Mouse (Mus musculus): ENCODE results near the gene Nyap1. TPM values are rescaled to one million over a fixed set of nuclear protein-coding genes. Genes with fewer than 3 reads are reported as not detected.
"Not testable (repeated sequence)": the region's sequence is repeated elsewhere in the genome, so short reads cannot be mapped to it uniquely, and the experiment has no call there.

Gene Nyap1
- polyA plus RNA-seq, 1 experiment from 2014 or later = 0.33 TPM

DNA sequence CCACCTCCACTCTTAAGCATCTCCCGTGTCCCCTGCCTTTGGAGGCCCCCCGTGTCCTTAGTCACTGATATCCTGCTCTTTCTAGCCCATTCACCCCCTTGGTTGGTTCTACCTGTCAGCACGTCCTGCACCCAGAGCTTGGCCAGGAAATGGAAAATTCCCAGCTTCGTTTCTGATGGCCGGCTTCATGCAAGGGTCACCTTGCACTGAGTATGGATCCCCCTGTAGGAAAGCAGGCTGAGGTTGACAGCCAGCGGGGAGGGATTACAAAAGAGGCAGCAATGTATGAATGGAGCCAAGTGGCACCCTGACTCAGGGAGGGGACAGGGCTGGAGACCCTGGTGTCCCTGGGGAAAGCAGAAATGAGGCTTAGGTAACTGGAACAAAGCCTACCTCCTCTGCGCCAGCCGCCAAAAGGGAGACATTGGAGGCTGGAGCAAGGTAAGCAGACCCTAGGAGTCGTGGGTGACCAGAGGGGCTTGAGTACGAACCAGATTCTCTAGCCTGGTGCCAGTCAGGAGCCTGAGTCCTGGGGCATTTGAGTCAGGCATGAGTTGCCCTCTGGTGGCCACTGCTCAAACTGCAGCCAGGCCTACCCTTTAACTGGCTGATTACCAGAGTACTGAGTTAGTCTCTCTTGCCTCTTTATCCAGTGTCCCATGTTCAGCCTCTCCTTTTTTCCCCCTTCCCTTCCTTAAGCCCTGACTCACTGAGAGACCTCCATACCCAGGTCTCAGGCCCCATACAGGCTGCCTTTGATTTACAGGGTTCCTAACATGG lies 15.7 kb upstream of the Nyap1 start:
- no peaks in the 10 kb centered on the region; the same call in 1 of the 2 replicates for H3K4me1 ChIP-seq (ENCODE audit: control insufficient read depth, low read depth, low read length)
- H3K27ac ChIP-seq (ENCODE audit: low read length) = no peak overlapping the region
- H3K36me3 ChIP-seq (ENCODE audit: control insufficient read depth, insufficient read depth) = peaks cover 34% of the 10 kb centered on the region
- H3K27me3 ChIP-seq (ENCODE audit: control insufficient read depth, insufficient read depth, low read depth, low read length) = no peaks in the 10 kb centered on the region
- ATAC-seq (ENCODE audit: low read depth) = peak; percentile 45; the same call in 1 of the 2 replicates
- H3K9me3 ChIP-seq (replicated peaks; ENCODE audit: control insufficient read depth, low read length) = no peaks in the 10 kb centered on the region
- no peak overlapping the region for H3K9ac ChIP-seq (ENCODE audit: low read depth, low read length)
- H3K4me3 ChIP-seq (ENCODE audit: low read depth, low read length) = no peak overlapping the region
- WGBS (ENCODE audit: insufficient replicate concordance) = 49% methylated on average over 10 of the region's 10 CpGs
- no peak overlapping the region for H3K4me2 ChIP-seq (ENCODE audit: low read depth, low read length)

DNA sequence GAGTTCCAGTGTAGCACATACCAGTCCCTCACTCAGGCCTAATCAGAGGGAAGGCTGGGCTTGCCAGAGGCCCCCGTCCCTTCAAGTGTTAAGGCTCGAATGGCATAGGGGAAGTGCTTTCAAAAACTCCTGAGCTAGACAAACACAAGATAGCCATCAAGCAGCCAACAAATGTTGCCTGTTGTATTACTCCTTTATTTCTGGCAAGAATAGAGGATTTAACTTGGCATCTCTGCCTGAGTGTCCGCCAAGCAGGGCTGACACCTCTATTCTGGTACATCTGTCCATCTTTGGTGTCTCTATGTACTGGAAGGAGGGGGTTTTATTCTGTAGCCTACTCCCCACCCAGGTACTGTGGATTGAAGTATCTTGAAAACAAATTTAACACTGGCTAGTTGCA lies 14.7 kb upstream of the Nyap1 start:
- no peak overlapping the region for H3K9ac ChIP-seq (ENCODE audit: low read depth, low read length)
- ATAC-seq (ENCODE audit: low read depth) = no peak
- no peak overlapping the region for H3K27ac ChIP-seq (ENCODE audit: low read length)

DNA sequence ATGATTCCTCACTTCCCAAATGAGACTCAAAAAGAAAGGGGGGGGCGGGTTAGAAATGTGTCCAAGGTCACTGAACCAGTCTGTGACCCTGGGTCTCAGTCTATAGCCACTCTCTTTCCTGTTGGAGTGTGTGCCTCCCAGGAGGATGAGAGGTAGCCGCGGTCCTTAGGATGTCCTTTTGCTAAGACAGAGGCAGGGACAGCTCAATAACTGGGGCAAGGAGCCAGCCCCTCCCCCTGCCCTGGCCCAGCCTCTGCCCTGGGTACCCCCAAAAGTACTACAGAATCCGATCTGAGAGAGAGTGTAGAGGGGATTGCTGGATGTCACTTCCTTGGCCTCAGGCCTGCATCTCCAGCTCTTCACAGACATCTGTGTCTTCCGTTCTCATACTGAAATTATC lies 14.0 kb upstream of the Nyap1 start:
- Histone ChIP-seq H3K4me1 (ENCODE audit: control insufficient read depth, low read depth, low read length) (no peaks in the 10 kb centered on the region; the same call in 1 of the 2 replicates), H3K27ac (ENCODE audit: low read length) (no peak overlapping the region), H3K9me3 (replicated peaks; ENCODE audit: control insufficient read depth, low read length) (no peaks in the 10 kb centered on the region), H3K27me3 (ENCODE audit: control insufficient read depth, insufficient read depth, low read depth, low read length) (no peaks in the 10 kb centered on the region), H3K4me2 (ENCODE audit: low read depth, low read length) (no peak overlapping the region), H3K36me3 (ENCODE audit: control insufficient read depth, insufficient read depth) (peaks cover 45% of the 10 kb centered on the region), H3K4me3 (ENCODE audit: low read depth, low read length) (no peak overlapping the region), H3K9ac (ENCODE audit: low read depth, low read length) (no peak overlapping the region)
- no peak for ATAC-seq (ENCODE audit: low read depth)
- 85% methylated on average over 5 of the region's 5 CpGs for WGBS (ENCODE audit: insufficient replicate concordance)

More for the DNA sequence above, 14.7 kb upstream of the Nyap1 start:
- Histone ChIP-seq H3K36me3 (ENCODE audit: control insufficient read depth, insufficient read depth) (peaks cover 43% of the 10 kb centered on the region), H3K27me3 (ENCODE audit: control insufficient read depth, insufficient read depth, low read depth, low read length) (no peaks in the 10 kb centered on the region), H3K9me3 (replicated peaks; ENCODE audit: control insufficient read depth, low read length) (no peaks in the 10 kb centered on the region), H3K4me1 (ENCODE audit: control insufficient read depth, low read depth, low read length) (no peaks in the 10 kb centered on the region; the same call in 1 of the 2 replicates), H3K4me2 (ENCODE audit: low read depth, low read length) (no peak overlapping the region), H3K4me3 (ENCODE audit: low read depth, low read length) (no peak overlapping the region)
- 71% methylated on average over 3 of the region's 3 CpGs for WGBS (ENCODE audit: insufficient replicate concordance)

DNA sequence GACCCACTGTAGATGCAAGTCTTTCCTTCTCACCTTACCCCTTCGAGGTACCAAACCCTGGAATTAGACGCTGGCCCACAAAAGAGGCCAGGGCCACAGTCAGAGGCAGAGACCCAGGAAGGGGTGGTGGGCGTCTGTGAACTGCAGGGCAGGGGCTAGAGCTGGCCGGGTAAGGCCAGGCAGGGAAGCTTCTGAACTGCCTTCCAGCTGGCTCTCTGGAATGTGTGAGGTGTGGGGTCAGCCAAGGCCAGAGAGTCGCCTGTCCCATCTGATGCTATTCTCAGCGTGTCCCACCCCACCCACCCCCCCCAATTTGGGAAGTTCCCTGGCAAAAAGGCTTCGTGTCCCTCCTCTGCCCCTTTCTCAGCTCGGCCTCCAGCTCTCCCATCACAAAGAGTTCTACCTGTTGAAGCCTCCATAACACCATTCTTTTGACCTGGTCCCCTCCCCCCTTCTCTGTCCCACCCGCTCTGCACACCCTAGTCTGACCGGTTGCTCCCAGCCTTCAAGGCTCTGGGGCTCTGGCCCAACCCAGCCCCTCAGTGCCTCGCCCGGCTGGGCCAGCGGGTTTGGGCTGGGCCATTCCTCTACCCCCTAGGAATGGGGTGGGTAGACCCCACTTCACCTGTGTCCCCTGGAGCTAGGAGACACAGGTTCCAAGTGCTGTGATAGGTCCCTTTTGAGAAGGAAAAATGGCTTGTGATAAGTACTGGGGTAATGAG lies 11.9 kb upstream of the Nyap1 start:
- Histone ChIP-seq H3K4me3 (ENCODE audit: low read depth, low read length) (no peak overlapping the region), H3K27ac (ENCODE audit: low read length) (no peak overlapping the region), H3K9ac (ENCODE audit: low read depth, low read length) (no peak overlapping the region), H3K27me3 (ENCODE audit: control insufficient read depth, insufficient read depth, low read depth, low read length) (no peaks in the 10 kb centered on the region), H3K36me3 (ENCODE audit: control insufficient read depth, insufficient read depth) (peaks cover 36% of the 10 kb centered on the region), H3K4me2 (ENCODE audit: low read depth, low read length) (no peak overlapping the region), H3K4me1 (ENCODE audit: control insufficient read depth, low read depth, low read length) (peaks cover 15% of the 10 kb centered on the region), H3K9me3 (replicated peaks; ENCODE audit: control insufficient read depth, low read length) (no peaks in the 10 kb centered on the region)
- 86% methylated on average over 13 of the region's 13 CpGs for WGBS (ENCODE audit: insufficient replicate concordance)
- no peak for ATAC-seq (ENCODE audit: low read depth)

DNA sequence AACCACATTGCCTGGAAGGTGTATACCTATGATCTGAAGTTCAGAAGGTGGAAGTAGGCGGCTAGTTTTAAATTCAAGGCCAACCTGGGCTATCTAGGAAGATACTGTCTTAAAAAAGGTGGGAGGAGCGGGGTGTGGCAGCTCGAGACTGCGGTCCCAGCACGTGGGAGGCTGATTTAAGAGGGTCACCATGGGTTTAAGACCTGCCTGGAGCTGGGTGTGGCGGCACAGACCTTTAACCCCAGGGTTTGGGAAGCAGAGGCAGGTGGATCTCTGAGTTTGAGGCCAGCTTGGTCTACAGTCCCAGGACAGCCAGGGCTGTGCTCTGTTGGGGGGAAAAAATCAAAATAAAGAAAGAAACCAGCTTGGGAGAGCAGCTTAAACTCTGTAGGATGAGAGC lies 10.6 kb upstream of the Nyap1 start:
- no peaks in the 10 kb centered on the region for H3K27me3 ChIP-seq (ENCODE audit: control insufficient read depth, insufficient read depth, low read depth, low read length)
- no peak overlapping the region for H3K27ac ChIP-seq (ENCODE audit: low read length)
- H3K36me3 ChIP-seq (ENCODE audit: control insufficient read depth, insufficient read depth) = peaks cover 28% of the 10 kb centered on the region
- no peak overlapping the region for H3K4me3 ChIP-seq (ENCODE audit: low read depth, low read length)
- no peak overlapping the region for H3K4me2 ChIP-seq (ENCODE audit: low read depth, low read length)
- H3K9ac ChIP-seq (ENCODE audit: low read depth, low read length) = no peak overlapping the region
- ATAC-seq (ENCODE audit: low read depth) = no peak
- WGBS (ENCODE audit: insufficient replicate concordance) = 74% methylated on average over 6 of the region's 6 CpGs
- H3K4me1 ChIP-seq (ENCODE audit: control insufficient read depth, low read depth, low read length) = peaks cover 25% of the 10 kb centered on the region
- no peaks in the 10 kb centered on the region for H3K9me3 ChIP-seq (replicated peaks; ENCODE audit: control insufficient read depth, low read length)

GRCm38 (mm10) chr5:137751221-137751887 lies 9.9 kb upstream of the Nyap1 start:
- Histone ChIP-seq H3K9me3 (replicated peaks; ENCODE audit: control insufficient read depth, low read length) (no peaks in the 10 kb centered on the region), H3K36me3 (ENCODE audit: control insufficient read depth, insufficient read depth) (peaks cover 27% of the 10 kb centered on the region), H3K27ac (ENCODE audit: low read length) (no peak overlapping the region), H3K27me3 (ENCODE audit: control insufficient read depth, insufficient read depth, low read depth, low read length) (no peaks in the 10 kb centered on the region), H3K4me2 (ENCODE audit: low read depth, low read length) (no peak overlapping the region), H3K4me3 (ENCODE audit: low read depth, low read length) (no peak overlapping the region), H3K9ac (ENCODE audit: low read depth, low read length) (no peak overlapping the region), H3K4me1 (ENCODE audit: control insufficient read depth, low read depth, low read length) (peaks cover 25% of the 10 kb centered on the region)
- WGBS (ENCODE audit: insufficient replicate concordance) = 89% methylated on average over 13 of the region's 13 CpGs
- no peak for ATAC-seq (ENCODE audit: low read depth)

DNA sequence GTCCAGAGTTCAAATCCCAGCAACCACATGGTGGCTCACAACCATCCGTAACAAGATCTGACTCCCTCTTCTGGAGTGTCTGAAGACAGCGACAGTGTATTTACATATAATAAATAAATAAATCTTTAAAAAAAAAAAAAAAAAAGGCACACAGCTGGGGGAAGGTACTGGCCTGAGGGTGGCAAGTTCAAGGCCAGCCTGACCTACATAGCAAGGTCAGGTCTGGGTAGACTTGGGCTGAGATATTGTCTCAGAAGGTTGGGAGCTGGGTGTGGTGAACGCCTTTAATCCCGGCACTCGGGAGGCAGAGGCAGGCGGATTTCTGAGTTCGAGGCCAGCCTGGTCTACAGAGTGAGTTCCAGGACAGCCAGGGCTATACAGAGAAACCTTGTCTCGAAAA lies 8.8 kb upstream of the Nyap1 start:
- not testable (repeated sequence) for H3K4me3 ChIP-seq (ENCODE audit: low read depth, low read length); H3K9me3 ChIP-seq (replicated peaks; ENCODE audit: control insufficient read depth, low read length); H3K9ac ChIP-seq (ENCODE audit: low read depth, low read length); ATAC-seq (ENCODE audit: low read depth); H3K27ac ChIP-seq (ENCODE audit: low read length); H3K27me3 ChIP-seq (ENCODE audit: control insufficient read depth, insufficient read depth, low read depth, low read length); H3K4me2 ChIP-seq (ENCODE audit: low read depth, low read length)
- WGBS (ENCODE audit: insufficient replicate concordance) = 88% methylated on average over 6 of the region's 8 CpGs
- Histone ChIP-seq H3K4me1 (ENCODE audit: control insufficient read depth, low read depth, low read length) (peaks cover 29% of the 10 kb centered on the region), H3K36me3 (ENCODE audit: control insufficient read depth, insufficient read depth) (peaks cover 22% of the 10 kb centered on the region)

DNA sequence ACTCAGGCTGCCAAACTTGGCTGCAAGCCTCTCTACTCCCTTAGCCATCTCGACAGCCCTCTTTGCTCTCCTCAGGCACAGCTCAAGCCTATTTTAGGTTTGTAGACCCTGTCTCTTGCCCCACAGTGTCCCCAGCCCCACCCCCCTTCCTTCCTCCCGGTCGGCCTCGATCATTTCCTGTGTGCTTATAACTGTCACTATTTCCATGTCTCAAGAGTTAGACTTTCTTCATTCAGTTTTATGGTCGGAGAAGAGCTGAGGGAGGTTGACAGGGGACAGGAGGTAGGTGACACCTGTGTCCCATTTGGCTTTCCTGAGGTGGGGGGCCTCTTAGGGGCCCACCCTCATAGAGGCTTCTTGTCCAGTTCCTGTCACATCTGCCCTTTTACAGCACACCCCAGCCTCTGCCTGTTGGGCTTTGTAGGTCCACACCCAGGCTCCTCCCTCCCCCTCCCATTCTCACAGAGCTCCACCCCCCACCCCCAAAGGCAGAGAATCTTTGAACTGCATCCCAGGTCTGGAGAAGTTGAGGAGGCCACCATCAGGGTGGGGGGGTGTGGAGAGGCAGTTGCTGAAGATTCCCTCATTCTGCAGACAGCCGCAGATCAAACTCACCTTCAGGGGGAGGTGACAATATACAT lies 7.9 kb upstream of the Nyap1 start:
- peak overlapping the region; percentile 99 for H3K27ac ChIP-seq (ENCODE audit: low read length)
- H3K9ac ChIP-seq (ENCODE audit: low read depth, low read length) = peak overlapping the region; percentile 43; the same call in 1 of the 2 replicates
- H3K36me3 ChIP-seq (ENCODE audit: control insufficient read depth, insufficient read depth) = peaks cover 20% of the 10 kb centered on the region
- H3K27me3 ChIP-seq (ENCODE audit: control insufficient read depth, insufficient read depth, low read depth, low read length) = no peaks in the 10 kb centered on the region
- H3K9me3 ChIP-seq (replicated peaks; ENCODE audit: control insufficient read depth, low read length) = no peaks in the 10 kb centered on the region
- peak overlapping the region; percentile 97 for H3K4me2 ChIP-seq (ENCODE audit: low read depth, low read length)
- ATAC-seq (ENCODE audit: low read depth) = no peak
- H3K4me1 ChIP-seq (ENCODE audit: control insufficient read depth, low read depth, low read length) = peaks cover 36% of the 10 kb centered on the region
- H3K4me3 ChIP-seq (ENCODE audit: low read depth, low read length) = peak overlapping the region; percentile 88
- 19% methylated on average over 6 of the region's 6 CpGs for WGBS (ENCODE audit: insufficient replicate concordance)

Data from liver, embryonic 16.5 days (tissue).